Mouse (Mus musculus) cortical plate, adult 2 months (tissue): ENCODE results near the gene Bcl7c.

Source experiments
- CTCF ChIP-seq: fragments of 200-500 bp; IDR thresholded peaks from 2 replicates; pipeline ENCODE4 v1.5.1; 2011; ENCODE audit warnings: mild to moderate bottlenecking, control low read depth, low read length; ENCODE audit not compliant: insufficient read depth; ENCODE audit errors: extremely low read depth
- POLR2A ChIP-seq: fragments of 200-500 bp; IDR thresholded peaks from 2 replicates; pipeline ENCODE4 v1.6.1; 2011; ENCODE audit warnings: mild to moderate bottlenecking, low read length, control low read depth; ENCODE audit not compliant: insufficient read depth; ENCODE audit errors: extremely low read depth

GRCm38 (mm10) chr7:127711456-127711855 is 2.7 kb upstream of the Bcl7c start:
- TF ChIP-seq CTCF (no peak), POLR2A (no peak)
